Mouse (Mus musculus) G1E-ER4 (cell line): ENCODE measurements around the gene Sncb. TPM values are rescaled to one million over a fixed set of nuclear protein-coding genes. Genes with fewer than 3 reads are reported as not detected.

Source experiments
- GATA1 ChIP-seq: IDR thresholded peaks from one replicate; pipeline ENCODE4 v1.8.0; 2012; ENCODE audit warnings: low read length, inconsistent platforms
- polyA plus RNA-seq: library from polyadenylated mRNA; stranded (reverse); fragments of >175 nt; gene quantifications from 2 replicates; pipeline ENCODE4 v1.2.3, GENCODE M21; 2012

Gene Sncb
- polyA plus RNA-seq, 1 experiment, result not detected

GRCm38 (mm10) chr13:54737488-54738212 lies 28.7 kb downstream of the Sncb start:
- no peak for TF ChIP-seq GATA1

GRCm38 (mm10) chr13:54736931-54737330 lies 29.5 kb downstream of the Sncb start:
- no peak for TF ChIP-seq GATA1

GRCm38 (mm10) chr13:54726131-54726530 lies 40.3 kb downstream of the Sncb start:
- no peak for TF ChIP-seq GATA1

GRCm38 (mm10) chr13:54723143-54723542 lies 43.3 kb downstream of the Sncb start:
- TF ChIP-seq GATA1, result no peak

GRCm38 (mm10) chr13:54716916-54717315 lies 49.5 kb downstream of the Sncb start:
- no peak for TF ChIP-seq GATA1

- no peak for TF ChIP-seq GATA1
Observed at GRCm38 (mm10) chr13:54714996-54715395, 51.4 kb downstream of the Sncb start.

GRCm38 (mm10) chr13:54714393-54714792 lies 52.0 kb downstream of the Sncb start:
- no peak for TF ChIP-seq GATA1

- no peak for TF ChIP-seq GATA1
Observed at GRCm38 (mm10) chr13:54710866-54711265, 55.5 kb downstream of the Sncb start.

Other genes starting within 250 kb of the Sncb start
- gene 4833439L19Rik, start 201.2 kb downstream of the Sncb start, polyA plus RNA-seq, result 39.7 and 48.4 TPM in 2 replicates
- 8.0 and 12.2 TPM in 2 replicates for gene Arl10, start 191.6 kb downstream of the Sncb start, polyA plus RNA-seq
- gene Nop16, start 176.5 kb downstream of the Sncb start, polyA plus RNA-seq, result 77.4 and 101 TPM in 2 replicates
- 13.0 and 86.8 TPM in 2 replicates for gene Higd2a, start 176.4 kb downstream of the Sncb start, polyA plus RNA-seq
- 67.4 and 91.2 TPM in 2 replicates for gene Cltb, start 155.3 kb downstream of the Sncb start, polyA plus RNA-seq
- gene Faf2, start 144.8 kb downstream of the Sncb start, polyA plus RNA-seq, result 22.1 and 26.1 TPM in 2 replicates
- gene Rnf44, start 72.7 kb downstream of the Sncb start, polyA plus RNA-seq, result 269 and 288 TPM in 2 replicates
- gene Cdhr2, start 65.1 kb downstream of the Sncb start, polyA plus RNA-seq, result not detected in 2 replicates
- not detected in 2 replicates for gene Gprin1, start 16.7 kb downstream of the Sncb start, polyA plus RNA-seq
- gene Eif4e1b, start 17.4 kb upstream of the Sncb start, polyA plus RNA-seq, result not detected in 2 replicates
- gene Tspan17, start 22.8 kb upstream of the Sncb start, polyA plus RNA-seq, result 0.14 and 0.17 TPM in 2 replicates
- gene Unc5a, start 182.8 kb upstream of the Sncb start, polyA plus RNA-seq, result not detected in 2 replicates